Mouse (Mus musculus): ENCODE data around the gene Lhx2. TPM values are rescaled to one million over a fixed set of nuclear protein-coding genes. Genes with fewer than 3 reads are reported as not detected.

Gene Lhx2
- polyA plus RNA-seq, 1 experiment from 2014 or later, result 22.1 TPM

- ATAC-seq (ENCODE audit: low FRiP score), result no peak
- 84% methylated on average over 7 of the region's 7 CpGs for WGBS
- no peak overlapping the region for H3K4me2 ChIP-seq
- peaks cover 82% of the 10 kb centered on the region for H3K27me3 ChIP-seq
- H3K36me3 ChIP-seq, result no peaks in the 10 kb centered on the region
- no peaks in the 10 kb centered on the region for H3K9me3 ChIP-seq
- no peak overlapping the region for H3K27ac ChIP-seq
- no peak overlapping the region for H3K9ac ChIP-seq
- H3K4me1 ChIP-seq (replicated peaks), result peaks cover 15% of the 10 kb centered on the region
- no peak overlapping the region for H3K4me3 ChIP-seq
Measured at GRCm38 (mm10) chr2:38377254-38377653, 38.2 kb downstream of the Lhx2 start.

GRCm38 (mm10) chr2:38378346-38378745 lies 39.3 kb downstream of the Lhx2 start:
- H3K4me2 ChIP-seq, result no peak overlapping the region
- no peaks in the 10 kb centered on the region for H3K36me3 ChIP-seq
- H3K9ac ChIP-seq, result no peak overlapping the region
- no peak overlapping the region for H3K27ac ChIP-seq
- H3K27me3 ChIP-seq, result peaks cover 72% of the 10 kb centered on the region
- 21% methylated on average over 5 of the region's 5 CpGs for WGBS
- peaks cover 15% of the 10 kb centered on the region for H3K4me1 ChIP-seq (replicated peaks)
- no peaks in the 10 kb centered on the region for H3K9me3 ChIP-seq
- no peak overlapping the region for H3K4me3 ChIP-seq
- no peak for ATAC-seq (ENCODE audit: low FRiP score)

- Histone ChIP-seq H3K27ac (no peak overlapping the region), H3K9me3 (no peaks in the 10 kb centered on the region), H3K4me3 (peak overlapping the region; percentile 18; the same call in 1 of the 2 replicates), H3K9ac (peak overlapping the region; percentile 46), H3K4me1 (replicated peaks) (peaks cover 15% of the 10 kb centered on the region), H3K36me3 (no peaks in the 10 kb centered on the region), H3K4me2 (peak overlapping the region; percentile 43), H3K27me3 (peaks cover 66% of the 10 kb centered on the region)
- WGBS, result 4% methylated on average over 29 of the region's 29 CpGs
- no peak for ATAC-seq (ENCODE audit: low FRiP score)
Measured at GRCm38 (mm10) chr2:38378849-38379545, 39.9 kb downstream of the Lhx2 start.

GRCm38 (mm10) chr2:38379546-38379870 lies 40.4 kb downstream of the Lhx2 start:
- 9% methylated on average over 4 of the region's 4 CpGs for WGBS
- peak overlapping the region; percentile 43 for H3K4me2 ChIP-seq
- H3K9ac ChIP-seq, result peak overlapping the region; percentile 46
- ATAC-seq (ENCODE audit: low FRiP score), result no peak
- H3K4me1 ChIP-seq (replicated peaks), result peaks cover 15% of the 10 kb centered on the region
- no peaks in the 10 kb centered on the region for H3K9me3 ChIP-seq
- peak overlapping the region; percentile 18; the same call in 1 of the 2 replicates for H3K4me3 ChIP-seq
- no peaks in the 10 kb centered on the region for H3K36me3 ChIP-seq
- H3K27ac ChIP-seq, result no peak overlapping the region
- H3K27me3 ChIP-seq, result peaks cover 61% of the 10 kb centered on the region

- H3K27me3 ChIP-seq, result peaks cover 57% of the 10 kb centered on the region
- no peak overlapping the region for H3K27ac ChIP-seq
- no peak overlapping the region for H3K9ac ChIP-seq
- WGBS, result 51% methylated on average over 10 of the region's 10 CpGs
- peaks cover 15% of the 10 kb centered on the region for H3K4me1 ChIP-seq (replicated peaks)
- no peaks in the 10 kb centered on the region for H3K9me3 ChIP-seq
- H3K36me3 ChIP-seq, result no peaks in the 10 kb centered on the region
- no peak overlapping the region for H3K4me3 ChIP-seq
- H3K4me2 ChIP-seq, result no peak overlapping the region
- ATAC-seq (ENCODE audit: low FRiP score), result no peak
Measured at GRCm38 (mm10) chr2:38380136-38381083, 41.3 kb downstream of the Lhx2 start.

DNA sequence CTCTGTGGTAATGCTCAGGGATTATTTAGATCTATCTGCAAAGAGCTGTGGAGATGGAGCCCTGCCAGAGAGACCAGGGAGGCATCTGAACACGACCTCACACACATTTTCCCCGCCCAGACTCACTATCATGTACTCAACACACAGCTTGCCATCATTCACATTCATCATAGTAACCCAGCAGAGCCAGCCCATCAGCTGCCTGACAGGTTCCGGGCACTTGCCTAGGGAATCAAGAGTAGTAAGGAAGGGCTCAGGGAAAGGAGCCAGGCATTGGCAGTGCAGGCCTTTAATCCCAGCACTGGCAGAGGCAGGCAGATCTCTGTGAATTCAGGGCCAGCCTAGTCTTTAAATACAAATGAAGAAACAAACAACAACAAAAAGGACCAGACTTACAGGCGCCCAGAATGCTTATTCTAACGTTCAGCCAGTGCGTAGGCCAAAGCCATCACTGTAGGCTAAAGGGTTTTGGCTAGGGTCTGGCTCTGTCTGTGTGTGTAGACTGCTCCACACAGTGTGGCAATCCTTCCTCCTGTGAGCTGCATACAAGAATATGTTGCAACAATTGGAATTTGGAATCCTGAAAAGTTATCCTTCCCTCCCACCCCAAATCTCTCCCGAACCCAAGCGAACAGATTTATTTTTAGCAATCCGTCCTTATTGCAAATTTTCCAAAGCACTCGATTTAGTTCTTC lies 48.6 kb downstream of the Lhx2 start:
- Histone ChIP-seq H3K9ac (no peak overlapping the region), H3K27ac (no peak overlapping the region), H3K4me2 (no peak overlapping the region), H3K4me1 (replicated peaks) (no peaks in the 10 kb centered on the region), H3K36me3 (no peaks in the 10 kb centered on the region), H3K4me3 (no peak overlapping the region), H3K9me3 (no peaks in the 10 kb centered on the region), H3K27me3 (0 out of 2 replicates have a peak, but pooled peaks cover 4% of the 10 kb centered on the region)
- WGBS, result 85% methylated on average over 10 of the region's 10 CpGs
- ATAC-seq (ENCODE audit: low FRiP score), result no peak

GRCm38 (mm10) chr2:38394977-38395868 lies 56.1 kb downstream of the Lhx2 start:
- Histone ChIP-seq H3K9ac (no peak overlapping the region), H3K4me2 (no peak overlapping the region), H3K27me3 (0 out of 2 replicates have a peak, but pooled peaks cover 2% of the 10 kb centered on the region), H3K36me3 (no peaks in the 10 kb centered on the region), H3K4me1 (replicated peaks) (peaks cover 9% of the 10 kb centered on the region; the same call in 1 of the 2 replicates), H3K27ac (0 out of 2 replicates have a peak overlapping the region, but pooled peaks have one; percentile 35), H3K9me3 (no peaks in the 10 kb centered on the region), H3K4me3 (no peak overlapping the region)
- peak; percentile 71 for ATAC-seq (ENCODE audit: low FRiP score)
- WGBS, result 53% methylated on average over 17 of the region's 17 CpGs

GRCm38 (mm10) chr2:38395869-38396236 lies 56.8 kb downstream of the Lhx2 start:
- ATAC-seq (ENCODE audit: low FRiP score), result 0 out of 2 replicates have a peak, but pooled peaks have one; percentile 38

GRCm38 (mm10) chr2:38397306-38397705 lies 58.2 kb downstream of the Lhx2 start:
- H3K9ac ChIP-seq, result no peak overlapping the region
- no peak for ATAC-seq (ENCODE audit: low FRiP score)
- 81% methylated on average over 7 of the region's 7 CpGs for WGBS
- H3K4me2 ChIP-seq, result no peak overlapping the region
- H3K9me3 ChIP-seq, result no peaks in the 10 kb centered on the region
- no peak overlapping the region for H3K4me3 ChIP-seq
- H3K27ac ChIP-seq, result no peak overlapping the region
- H3K4me1 ChIP-seq (replicated peaks), result peaks cover 9% of the 10 kb centered on the region; the same call in 1 of the 2 replicates
- no peaks in the 10 kb centered on the region for H3K36me3 ChIP-seq
- 0 out of 2 replicates have a peak, but pooled peaks cover 2% of the 10 kb centered on the region for H3K27me3 ChIP-seq

More at GRCm38 (mm10) chr2:38395869-38396236, 56.8 kb downstream of the Lhx2 start:
- Histone ChIP-seq H3K27me3 (0 out of 2 replicates have a peak, but pooled peaks cover 2% of the 10 kb centered on the region), H3K36me3 (no peaks in the 10 kb centered on the region), H3K4me3 (no peak overlapping the region), H3K4me2 (no peak overlapping the region), H3K9me3 (no peaks in the 10 kb centered on the region), H3K4me1 (replicated peaks) (peaks cover 9% of the 10 kb centered on the region; the same call in 1 of the 2 replicates), H3K27ac (no peak overlapping the region), H3K9ac (no peak overlapping the region)

GRCm38 (mm10) chr2:38397882-38398281 lies 58.8 kb downstream of the Lhx2 start:
- H3K9me3 ChIP-seq, result no peaks in the 10 kb centered on the region
- 76% methylated on average over 6 of the region's 6 CpGs for WGBS

DNA sequence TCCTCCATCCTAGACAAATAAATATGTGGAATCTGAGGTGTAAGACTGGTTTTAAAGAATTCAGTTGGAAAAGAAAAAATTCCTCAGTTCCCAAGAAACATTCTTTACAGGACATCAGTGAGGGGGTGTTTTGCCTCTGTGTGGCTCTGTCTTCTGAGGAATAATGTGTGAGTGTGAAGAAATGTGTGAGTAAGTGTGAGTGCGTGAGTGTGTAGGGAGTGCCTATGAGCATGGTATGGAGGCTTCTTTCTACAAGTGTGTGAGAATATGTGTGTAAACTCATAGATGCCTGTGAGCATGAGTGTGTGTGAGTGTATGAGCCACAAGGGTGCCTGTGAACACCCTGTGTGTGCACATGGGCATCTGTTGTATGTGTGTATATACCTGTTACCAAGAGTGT lies 63.5 kb downstream of the Lhx2 start:
- no peak overlapping the region for H3K4me2 ChIP-seq
- no peaks in the 10 kb centered on the region for H3K9me3 ChIP-seq
- H3K36me3 ChIP-seq, result no peaks in the 10 kb centered on the region
- ATAC-seq (ENCODE audit: low FRiP score), result no peak
- peaks cover 9% of the 10 kb centered on the region; the same call in 1 of the 2 replicates for H3K27me3 ChIP-seq
- 96% methylated on average over 1 of the region's 1 CpGs for WGBS
- no peak overlapping the region for H3K9ac ChIP-seq
- H3K27ac ChIP-seq, result no peak overlapping the region
- no peak overlapping the region for H3K4me3 ChIP-seq
- H3K4me1 ChIP-seq (replicated peaks), result peaks cover 5% of the 10 kb centered on the region; the same call in 1 of the 2 replicates

More at GRCm38 (mm10) chr2:38397882-38398281, 58.8 kb downstream of the Lhx2 start:
- H3K4me1 ChIP-seq (replicated peaks), result peaks cover 9% of the 10 kb centered on the region; the same call in 1 of the 2 replicates
- H3K9ac ChIP-seq, result no peak overlapping the region
- H3K4me2 ChIP-seq, result no peak overlapping the region
- H3K4me3 ChIP-seq, result no peak overlapping the region
- H3K27me3 ChIP-seq, result 0 out of 2 replicates have a peak, but pooled peaks cover 2% of the 10 kb centered on the region
- H3K27ac ChIP-seq, result no peak overlapping the region
- no peaks in the 10 kb centered on the region for H3K36me3 ChIP-seq
- no peak for ATAC-seq (ENCODE audit: low FRiP score)

All from hindbrain, embryonic 13.5 days (tissue).